Mouse (Mus musculus): Measurements from ENCODE around the gene Dtx1. TPM values are rescaled to one million over a fixed set of nuclear protein-coding genes. Genes with fewer than 3 reads are reported as not detected.

The Dtx1 gene
- polyA plus RNA-seq, 1 experiment = 89.7 TPM

DNA sequence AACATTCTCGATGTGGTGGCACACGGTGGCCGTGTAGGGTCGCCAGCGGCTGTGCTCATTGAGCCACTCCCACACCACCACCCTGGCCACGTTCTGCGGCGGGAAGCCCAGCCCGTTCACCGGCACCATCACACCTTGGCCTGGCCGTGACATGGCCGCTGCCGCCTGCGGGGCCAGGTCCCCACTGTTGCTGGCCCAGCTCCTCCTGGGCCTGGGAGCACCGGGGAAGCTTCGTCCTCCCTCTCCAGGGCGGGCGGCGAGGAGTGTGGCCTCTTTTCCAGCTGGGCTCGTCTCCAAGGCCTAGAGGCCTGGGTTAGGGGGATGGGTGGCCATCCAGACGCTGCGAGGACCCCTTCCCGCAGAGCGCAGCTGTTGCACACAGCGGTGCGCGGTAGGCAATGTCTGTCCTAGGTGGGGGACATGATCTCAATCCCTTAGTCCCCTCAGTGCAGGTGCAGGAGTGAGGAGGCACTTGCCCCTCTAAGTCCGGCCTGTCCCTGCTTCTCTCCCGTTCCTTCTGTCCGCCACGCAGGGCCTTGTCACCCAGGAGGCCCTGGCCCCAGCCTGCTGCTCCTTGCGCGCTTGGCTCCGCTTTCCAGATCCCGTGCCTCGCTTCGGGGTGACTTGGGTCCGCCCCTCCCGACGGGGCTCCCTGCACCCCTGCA, 1.4 kb downstream of the Dtx1 start:
- no peaks in the 10 kb centered on the region; the same call in 1 of the 2 replicates for H3K4me1 ChIP-seq (ENCODE audit: control insufficient read depth, insufficient read depth, low read length)
- H3K4me3 ChIP-seq (ENCODE audit: insufficient read depth, low read length) = peak overlapping the region; percentile 86
- no peak for TF ChIP-seq POLR2A (IDR thresholded peaks at IDR 0.05; ENCODE audit: extremely low read depth, insufficient read depth, low read length)
- no peak for TF ChIP-seq CTCF (IDR thresholded peaks at IDR 0.05; ENCODE audit: extremely low read depth, insufficient read depth, low read length)
- H3K27ac ChIP-seq (ENCODE audit: insufficient read depth, low read length) = peak overlapping the region; percentile 54

GRCm38 (mm10) chr5:120706976-120707375, 4.8 kb downstream of the Dtx1 start:
- no peak overlapping the region for H3K27ac ChIP-seq (ENCODE audit: insufficient read depth, low read length)
- no peak overlapping the region; the same call in 1 of the 2 replicates for H3K4me3 ChIP-seq (ENCODE audit: insufficient read depth, low read length)
- no peak for TF ChIP-seq CTCF (IDR thresholded peaks at IDR 0.05; ENCODE audit: extremely low read depth, insufficient read depth, low read length)
- peaks cover 2% of the 10 kb centered on the region; the same call in 1 of the 2 replicates for H3K4me1 ChIP-seq (ENCODE audit: control insufficient read depth, insufficient read depth, low read length)

- no peak overlapping the region; the same call in 1 of the 2 replicates for H3K4me3 ChIP-seq (ENCODE audit: insufficient read depth, low read length)
- TF ChIP-seq CTCF (IDR thresholded peaks at IDR 0.05; ENCODE audit: extremely low read depth, insufficient read depth, low read length) = no peak
- H3K27ac ChIP-seq (ENCODE audit: insufficient read depth, low read length) = no peak overlapping the region
- H3K4me1 ChIP-seq (ENCODE audit: control insufficient read depth, insufficient read depth, low read length) = peaks cover 2% of the 10 kb centered on the region; the same call in 1 of the 2 replicates
These were observed 5.2 kb downstream of the Dtx1 start for GRCm38 (mm10) chr5:120706541-120706940.

DNA sequence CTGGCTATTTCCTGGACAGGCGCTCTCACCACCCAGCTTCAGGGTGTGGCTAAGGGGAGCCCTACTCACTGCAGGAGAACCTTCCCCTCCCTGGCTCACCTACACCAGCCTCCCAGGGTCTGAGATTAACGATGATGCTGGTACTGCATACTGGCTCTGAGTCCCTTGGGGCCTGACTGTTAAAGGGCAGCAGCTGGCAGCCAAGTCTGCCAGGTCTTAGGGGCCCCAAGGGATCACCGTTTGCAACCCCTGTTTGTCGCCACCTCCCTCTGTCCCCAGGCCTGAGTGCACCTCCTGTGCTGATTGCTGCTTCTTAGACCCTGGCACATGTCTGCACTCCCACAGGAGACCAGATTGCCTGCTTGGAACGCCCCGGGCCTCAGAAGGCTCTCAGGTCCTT, 7.3 kb downstream of the Dtx1 start:
- TF ChIP-seq POLR2A (IDR thresholded peaks at IDR 0.05; ENCODE audit: extremely low read depth, insufficient read depth, low read length) = no peak
- TF ChIP-seq CTCF (IDR thresholded peaks at IDR 0.05; ENCODE audit: extremely low read depth, insufficient read depth, low read length) = no peak
- Histone ChIP-seq H3K4me3 (ENCODE audit: insufficient read depth, low read length) (no peak overlapping the region), H3K27ac (ENCODE audit: insufficient read depth, low read length) (no peak overlapping the region), H3K4me1 (ENCODE audit: control insufficient read depth, insufficient read depth, low read length) (peaks cover 4% of the 10 kb centered on the region; the same call in 1 of the 2 replicates)

DNA sequence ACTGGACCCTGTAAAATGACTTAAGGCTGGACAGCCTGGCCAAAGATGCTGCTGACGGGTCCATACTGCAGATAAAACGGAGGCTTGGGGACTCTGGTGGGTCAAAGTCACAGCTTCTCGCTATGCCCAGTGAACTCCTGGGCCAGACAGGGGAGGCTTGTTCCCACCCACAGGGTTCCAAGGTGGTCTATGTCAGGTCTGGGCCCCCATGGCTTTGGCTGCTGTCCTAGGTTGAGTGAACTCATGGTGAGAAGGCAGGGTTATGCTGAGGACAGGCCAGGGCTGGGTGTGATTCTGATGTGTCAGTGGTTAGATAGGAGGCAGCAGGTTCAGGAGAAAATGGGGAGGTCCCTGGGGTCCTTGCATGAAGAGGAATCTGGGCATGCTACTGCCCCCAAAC, 8.1 kb downstream of the Dtx1 start:
- no peak overlapping the region for H3K27ac ChIP-seq (ENCODE audit: insufficient read depth, low read length)
- TF ChIP-seq CTCF (IDR thresholded peaks at IDR 0.05; ENCODE audit: extremely low read depth, insufficient read depth, low read length) = no peak
- no peak for TF ChIP-seq POLR2A (IDR thresholded peaks at IDR 0.05; ENCODE audit: extremely low read depth, insufficient read depth, low read length)
- H3K4me1 ChIP-seq (ENCODE audit: control insufficient read depth, insufficient read depth, low read length) = peaks cover 6% of the 10 kb centered on the region; the same call in 1 of the 2 replicates
- no peak overlapping the region for H3K4me3 ChIP-seq (ENCODE audit: insufficient read depth, low read length)

DNA sequence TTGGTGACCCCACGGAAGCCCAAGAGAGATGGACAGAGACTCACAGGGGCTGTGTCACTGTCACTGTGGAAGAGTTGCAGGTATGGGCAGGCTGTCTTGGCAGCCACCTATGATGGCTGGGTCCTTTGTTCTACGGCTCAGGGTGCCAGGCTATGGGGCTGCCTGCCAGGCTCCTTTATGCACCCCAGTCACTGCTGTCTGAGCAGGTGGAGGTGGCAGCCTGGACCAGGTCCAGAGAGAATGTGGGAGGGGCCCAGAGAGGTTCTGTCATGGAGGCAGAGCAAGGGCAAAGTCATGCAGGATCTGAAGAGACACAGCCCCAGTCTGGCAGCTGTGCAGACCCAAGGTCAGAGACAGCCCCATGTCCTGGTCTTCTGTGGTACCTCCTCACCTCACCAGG, 8.8 kb downstream of the Dtx1 start:
- Histone ChIP-seq H3K4me1 (ENCODE audit: control insufficient read depth, insufficient read depth, low read length) (peaks cover 8% of the 10 kb centered on the region; the same call in 1 of the 2 replicates), H3K4me3 (ENCODE audit: insufficient read depth, low read length) (no peak overlapping the region), H3K27ac (ENCODE audit: insufficient read depth, low read length) (no peak overlapping the region)
- TF ChIP-seq POLR2A (IDR thresholded peaks at IDR 0.05; ENCODE audit: extremely low read depth, insufficient read depth, low read length) (no peak), CTCF (IDR thresholded peaks at IDR 0.05; ENCODE audit: extremely low read depth, insufficient read depth, low read length) (no peak)

DNA sequence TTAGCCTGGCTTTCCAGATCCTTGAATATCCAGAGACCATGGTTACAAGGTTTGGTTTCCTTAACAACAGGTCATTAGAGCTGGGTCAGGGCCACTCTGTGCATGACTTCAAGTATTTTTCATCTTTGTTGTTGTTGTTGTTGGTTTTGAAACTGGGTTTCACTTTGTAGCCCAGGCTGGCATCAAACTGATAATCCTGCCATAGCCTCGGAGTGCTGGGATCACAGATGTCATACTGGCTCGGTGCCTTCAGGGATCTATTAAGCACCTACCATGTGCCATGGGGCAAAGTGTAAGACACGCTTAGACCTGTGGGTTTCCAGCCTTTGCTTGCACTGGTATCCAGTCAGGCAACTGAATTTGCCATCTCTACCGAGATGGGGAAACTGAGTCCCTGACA, 9.3 kb downstream of the Dtx1 start:
- Histone ChIP-seq H3K27ac (ENCODE audit: insufficient read depth, low read length) (no peak overlapping the region), H3K4me3 (ENCODE audit: insufficient read depth, low read length) (no peak overlapping the region), H3K4me1 (ENCODE audit: control insufficient read depth, insufficient read depth, low read length) (peaks cover 8% of the 10 kb centered on the region; the same call in 1 of the 2 replicates)
- TF ChIP-seq POLR2A (IDR thresholded peaks at IDR 0.05; ENCODE audit: extremely low read depth, insufficient read depth, low read length) (no peak), CTCF (IDR thresholded peaks at IDR 0.05; ENCODE audit: extremely low read depth, insufficient read depth, low read length) (no peak)

- no peak for TF ChIP-seq POLR2A (IDR thresholded peaks at IDR 0.05; ENCODE audit: extremely low read depth, insufficient read depth, low read length)
- TF ChIP-seq CTCF (IDR thresholded peaks at IDR 0.05; ENCODE audit: extremely low read depth, insufficient read depth, low read length) = no peak
- H3K4me1 ChIP-seq (ENCODE audit: control insufficient read depth, insufficient read depth, low read length) = peaks cover 8% of the 10 kb centered on the region; the same call in 1 of the 2 replicates
- no peak overlapping the region for H3K27ac ChIP-seq (ENCODE audit: insufficient read depth, low read length)
- no peak overlapping the region for H3K4me3 ChIP-seq (ENCODE audit: insufficient read depth, low read length)
These were observed 10.5 kb downstream of the Dtx1 start for GRCm38 (mm10) chr5:120700996-120701790.

DNA sequence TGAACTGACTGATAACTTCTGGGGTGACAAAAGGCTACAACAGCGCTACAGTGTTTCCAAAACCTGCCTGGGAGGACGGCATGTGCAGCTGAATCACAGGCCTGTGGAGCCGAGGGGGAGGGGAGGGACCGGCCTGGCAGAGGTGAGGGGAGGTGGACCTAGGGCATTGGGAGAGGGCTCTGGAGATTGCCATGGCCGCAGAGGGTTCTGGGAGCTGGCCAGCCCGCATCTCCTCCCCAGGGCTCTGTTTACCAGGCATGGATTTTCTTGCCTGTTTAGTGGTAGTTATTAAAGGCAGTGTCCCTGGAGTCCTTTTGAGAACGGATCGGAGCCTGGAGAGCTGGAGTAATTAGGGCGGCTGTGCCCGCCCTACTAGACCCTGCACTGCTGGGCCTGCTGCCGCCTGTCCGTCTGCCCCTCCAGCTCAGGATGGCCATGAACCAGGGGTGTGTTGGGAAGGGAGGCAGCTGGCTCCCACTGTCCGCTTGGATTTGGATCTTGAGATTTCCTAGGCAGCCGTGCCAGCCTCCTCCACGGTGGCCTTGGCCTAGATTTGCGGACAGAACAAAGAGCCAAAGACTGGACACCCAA, 12.8 kb downstream of the Dtx1 start:
- H3K4me1 ChIP-seq (ENCODE audit: control insufficient read depth, insufficient read depth, low read length) = peaks cover 8% of the 10 kb centered on the region
- 0 out of 2 replicates have a peak overlapping the region, but pooled peaks have one; percentile 15 for H3K27ac ChIP-seq (ENCODE audit: insufficient read depth, low read length)
- TF ChIP-seq POLR2A (IDR thresholded peaks at IDR 0.05; ENCODE audit: extremely low read depth, insufficient read depth, low read length) (no peak), CTCF (IDR thresholded peaks at IDR 0.05; ENCODE audit: extremely low read depth, insufficient read depth, low read length) (no peak)
- H3K4me3 ChIP-seq (ENCODE audit: insufficient read depth, low read length) = no peak overlapping the region

All from cortical plate, adult 2 months (tissue).